Mouse (Mus musculus) regulatory T cell (primary cell): ENCODE results near the gene Hoxa13.

ENCODE experiments used
- in situ Hi-C: fragments of 300-600 bp; cut with MboI, MseI; formaldehyde crosslinking; loops from one replicate; pipeline ENCODE4 v1.15.1; 2025; ENCODE audit warnings: high pct_unique_total_duplicates

The Hoxa13 gene

DNA sequence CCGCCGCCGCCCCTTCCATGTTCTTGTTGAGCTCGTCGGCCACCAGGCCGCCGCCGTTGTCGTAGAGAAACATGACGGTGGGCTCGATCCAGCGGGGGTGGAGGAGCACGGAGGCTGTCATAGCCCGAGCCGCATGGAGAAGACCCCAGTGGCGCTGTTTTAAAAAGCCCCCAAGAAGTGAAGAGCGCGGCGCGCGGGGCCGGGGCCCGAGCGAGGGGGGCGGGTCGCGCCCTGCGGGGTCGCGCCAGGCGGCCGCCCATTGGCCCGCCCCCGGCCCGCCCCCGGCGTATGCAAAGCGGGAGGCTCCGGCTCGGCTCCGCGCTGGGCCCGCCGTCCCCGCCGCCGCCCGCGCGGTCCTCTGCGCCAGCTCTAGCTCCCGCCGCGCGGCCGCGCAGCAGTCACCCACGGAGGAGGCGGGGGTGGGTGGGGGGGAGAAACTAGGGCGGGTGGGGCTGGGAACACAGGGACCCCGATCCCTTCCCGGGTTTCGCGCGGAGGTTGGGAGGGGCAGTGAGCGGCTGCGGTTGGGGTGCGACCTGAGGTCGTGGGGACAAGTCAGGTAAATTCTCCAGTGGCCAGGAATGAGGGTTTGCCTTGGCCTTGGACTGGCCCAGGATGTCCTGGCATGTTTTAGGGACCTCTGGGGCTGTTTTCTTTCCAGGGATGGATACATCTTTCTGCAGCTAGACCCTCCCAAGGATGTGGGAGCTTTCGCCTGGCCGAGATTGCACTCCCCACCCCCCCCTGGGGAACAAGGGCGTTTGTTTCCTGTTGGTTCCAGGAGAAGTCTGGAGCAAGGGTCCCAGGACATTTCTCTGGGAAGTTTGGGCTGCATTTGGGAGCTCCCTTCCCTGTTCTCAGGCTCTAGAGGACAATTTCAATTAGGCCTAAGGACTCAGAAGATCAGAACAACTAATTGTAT lies at the start of gene Hoxa13:
TSS of gene Hoxa13 (minus strand) at position 227 of the 922 bp plus-strand sequence.
- in situ Hi-C loops = no loop called here

DNA sequence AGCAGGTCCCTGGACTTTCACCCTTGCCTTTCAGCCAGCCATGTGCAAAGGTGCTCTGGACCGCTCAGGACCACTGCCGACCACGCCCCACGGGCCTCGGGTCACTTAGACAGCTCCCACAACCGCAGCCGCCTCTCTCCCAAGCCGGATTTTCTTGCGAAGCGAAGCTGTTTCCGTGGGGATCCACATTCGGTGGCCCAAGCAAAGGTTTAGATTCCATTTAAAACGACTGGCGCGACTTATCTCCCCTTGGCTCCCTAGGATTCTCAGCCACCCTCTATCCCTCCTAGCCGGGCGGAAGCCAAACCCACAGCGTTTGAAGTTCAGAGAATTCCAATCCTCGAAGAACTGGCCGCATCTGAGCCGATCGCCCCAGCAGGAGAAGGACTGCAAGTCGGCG lies 49.7 kb upstream of the Hoxa13 start:
- in situ Hi-C loops = no loop called here

DNA sequence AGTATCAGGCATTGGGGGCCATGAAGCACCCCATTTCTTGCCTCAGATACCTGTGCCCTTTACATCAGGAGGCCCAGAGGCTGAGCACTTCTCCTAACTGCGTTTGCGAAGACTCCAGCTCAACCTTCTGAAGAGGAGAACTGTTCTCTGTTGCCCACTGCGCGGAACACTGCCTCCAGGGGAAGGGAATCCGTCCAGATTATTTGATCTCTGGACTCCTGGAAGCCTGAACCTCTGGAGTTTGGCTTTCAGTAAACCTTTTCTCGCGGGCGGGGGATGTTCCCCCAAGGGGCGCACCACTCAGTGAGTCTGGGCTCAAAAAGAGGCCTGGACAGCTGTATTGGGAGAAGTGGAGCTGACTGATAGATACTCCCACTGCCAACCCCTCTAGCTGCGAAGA lies 49.1 kb upstream of the Hoxa13 start:
- in situ Hi-C loops = no loop called here

DNA sequence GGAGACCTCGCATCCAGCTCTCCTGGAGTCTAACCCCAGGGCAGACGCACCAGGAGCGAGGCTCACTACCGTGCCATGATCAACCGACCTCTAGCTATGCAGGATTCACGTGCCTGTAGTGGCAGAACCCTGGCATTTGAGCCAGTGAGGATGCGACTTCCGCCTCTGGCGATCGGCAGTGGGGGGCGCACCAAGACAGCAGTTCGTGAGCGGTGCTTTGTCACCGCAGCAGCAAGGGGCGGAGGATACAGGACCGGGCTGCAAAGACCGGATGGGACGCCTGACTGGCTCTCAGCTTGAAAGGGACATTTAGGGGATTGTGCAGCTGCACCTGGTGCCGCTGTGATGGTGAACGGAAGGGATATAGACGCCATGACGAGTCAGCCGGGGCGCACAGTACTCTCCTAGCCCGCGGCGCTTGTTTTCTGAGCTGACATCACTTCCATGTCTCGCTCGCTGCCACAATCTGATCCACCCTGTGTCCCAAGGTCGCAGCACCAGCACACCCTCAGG lies 45.3 kb upstream of the Hoxa13 start:
- in situ Hi-C loops = no loop called here

DNA sequence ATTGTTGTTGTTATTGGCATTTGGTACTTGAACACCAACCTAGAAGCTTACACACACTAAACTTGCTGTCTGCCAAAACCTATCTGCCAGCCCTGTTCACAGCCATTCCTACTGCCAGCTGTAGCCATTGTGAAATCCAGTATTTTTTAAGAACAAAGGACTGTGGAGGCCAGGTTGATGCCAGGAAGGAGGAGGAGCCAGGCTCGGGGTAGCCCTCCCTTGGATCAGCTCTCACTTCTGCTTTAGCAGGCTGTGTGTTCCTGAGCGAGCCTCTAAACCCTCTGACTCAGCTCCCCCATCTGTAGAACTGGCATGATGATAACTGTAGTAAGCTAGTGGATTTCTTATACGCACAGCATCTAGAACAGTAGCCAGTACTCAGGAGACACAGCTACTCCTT lies 42.7 kb upstream of the Hoxa13 start:
- in situ Hi-C loops = no loop called here

DNA sequence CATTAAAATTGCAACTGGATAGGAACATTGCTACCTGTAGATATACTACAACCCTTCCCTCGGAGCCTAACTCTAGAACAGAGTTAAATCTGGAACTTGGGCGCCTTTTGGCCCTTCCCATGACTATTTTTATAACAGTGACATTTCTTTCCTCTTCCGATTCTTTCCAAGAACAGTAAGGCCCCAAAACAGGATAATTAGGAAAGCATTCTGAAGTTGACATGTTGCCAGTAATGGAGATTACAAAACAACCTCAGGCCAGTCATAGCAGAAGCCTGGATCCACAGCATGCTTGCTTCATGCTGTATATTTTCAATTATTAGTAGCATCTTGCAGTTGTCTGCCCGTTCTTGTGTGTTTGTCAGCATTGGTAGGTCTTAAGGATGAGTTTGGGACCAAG lies 40.1 kb upstream of the Hoxa13 start:
- in situ Hi-C loops = no loop called here

DNA sequence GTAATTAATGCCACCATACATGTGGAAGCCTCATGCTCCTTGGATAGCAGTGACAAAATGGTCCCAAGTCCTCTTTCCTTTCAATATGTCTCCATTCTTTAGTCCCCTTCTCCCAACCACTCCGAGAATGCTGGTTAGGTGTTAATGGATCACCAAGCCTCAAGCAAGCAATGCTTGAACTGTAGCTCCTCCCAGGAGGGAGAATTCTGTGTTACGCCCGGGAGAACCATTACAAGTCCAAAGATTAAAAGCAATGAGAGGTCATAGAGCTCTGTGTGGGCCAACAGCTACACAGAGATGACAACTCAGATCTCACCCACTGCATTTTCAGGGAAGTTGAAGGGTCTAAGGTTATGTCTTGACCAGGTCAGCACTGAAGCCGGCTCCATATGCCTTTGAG lies 37.8 kb upstream of the Hoxa13 start:
- in situ Hi-C loops = no loop called here

DNA sequence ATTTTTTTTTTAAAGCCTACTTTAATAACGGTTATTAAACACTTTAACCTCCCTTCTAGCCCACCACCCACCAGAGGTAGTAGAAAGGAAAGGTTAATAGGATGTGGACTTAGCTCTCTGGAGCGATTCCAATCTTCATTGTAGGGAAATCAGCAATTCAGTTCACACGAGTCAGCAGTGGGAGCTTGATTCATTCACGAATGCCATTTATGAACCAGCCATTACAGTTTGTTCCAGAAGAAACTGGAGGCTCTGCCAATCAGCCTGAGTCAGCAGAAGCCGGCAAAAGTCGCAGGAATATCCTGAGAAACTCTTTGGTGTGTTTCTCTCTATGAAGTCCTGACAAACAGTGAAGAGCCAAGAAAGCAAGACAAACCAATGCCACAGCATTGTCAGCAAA lies 33.9 kb upstream of the Hoxa13 start:
- in situ Hi-C loops = no loop called here

DNA sequence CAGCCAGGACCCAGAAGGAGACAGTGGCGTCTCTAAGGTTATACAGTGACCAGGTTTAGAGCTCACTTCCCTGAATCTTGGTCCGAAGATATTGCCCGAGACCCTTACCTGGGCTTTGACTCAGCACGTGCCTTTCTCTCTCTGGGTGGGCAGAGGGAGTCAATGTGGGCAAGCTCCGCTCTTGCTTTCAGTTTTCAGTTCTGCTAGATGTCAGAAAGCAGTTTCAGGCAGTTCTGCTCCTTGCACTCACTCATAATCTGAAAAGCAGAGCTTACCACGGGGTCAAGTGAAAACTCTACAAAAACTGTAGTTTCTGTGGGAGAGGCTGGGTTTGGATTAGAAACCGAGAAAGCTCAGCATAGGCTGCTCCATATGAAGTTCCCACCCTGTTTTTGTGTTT lies 31.6 kb upstream of the Hoxa13 start:
- in situ Hi-C loops = no loop called here

DNA sequence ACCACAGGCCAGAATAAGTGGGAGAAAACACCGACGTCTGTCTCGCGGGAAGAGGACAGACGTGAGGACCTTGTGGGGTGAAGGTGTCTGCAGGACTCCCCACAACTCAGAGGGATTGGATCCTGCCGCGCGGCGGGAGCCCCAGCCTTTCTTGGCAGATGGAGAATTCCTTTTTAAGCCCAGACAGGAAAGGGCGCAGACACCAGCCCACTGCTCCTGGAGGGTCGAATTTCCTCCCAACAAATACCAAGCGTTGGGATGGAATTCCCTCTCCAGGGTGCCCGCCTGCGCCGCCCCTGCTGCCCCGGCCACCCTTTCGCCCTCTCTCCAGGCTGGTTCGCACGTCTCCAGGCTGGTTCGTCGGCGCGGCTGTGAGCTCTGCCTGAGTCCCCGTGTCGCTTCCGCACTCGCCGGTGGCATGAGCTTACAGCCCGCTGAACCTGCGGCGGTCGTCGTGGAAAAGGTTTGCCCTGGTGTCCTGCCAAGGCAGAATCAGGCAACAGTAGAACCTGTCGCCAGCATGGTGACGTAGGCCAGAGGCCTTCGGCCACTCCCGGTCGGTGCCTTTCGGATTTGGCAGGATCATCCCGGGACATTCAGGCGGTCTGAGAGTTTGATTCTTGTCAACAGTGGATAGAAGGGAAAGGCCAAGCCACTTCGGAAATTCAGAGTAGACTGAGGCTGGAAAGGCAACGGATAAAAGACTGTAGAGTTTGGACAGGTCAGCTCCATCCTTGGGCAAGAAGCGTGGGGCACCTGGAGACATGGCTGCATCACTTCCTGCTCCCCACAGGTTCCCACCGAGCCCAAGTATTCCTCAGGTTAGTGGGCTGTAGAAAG lies 30.6 kb upstream of the Hoxa13 start:
- in situ Hi-C loops = no loop called here

DNA sequence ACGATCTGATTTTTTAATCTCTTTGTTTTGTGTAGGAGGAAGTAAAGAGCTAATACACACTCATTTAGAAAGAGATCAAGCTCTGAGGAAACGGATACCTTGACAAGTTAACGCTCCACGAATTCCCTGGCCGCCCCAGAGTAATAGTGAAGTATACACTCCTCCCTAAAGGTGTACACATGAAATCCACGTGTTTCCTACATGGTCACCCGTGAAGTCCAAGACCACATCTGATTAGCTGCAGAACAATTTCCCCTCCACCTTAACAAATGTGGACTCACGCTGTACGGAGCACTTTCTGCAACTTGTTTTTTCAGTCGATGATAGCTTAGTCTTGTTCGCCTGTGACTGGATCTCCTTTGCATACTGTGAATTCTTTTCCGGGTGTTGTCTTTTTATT lies 29.5 kb upstream of the Hoxa13 start:
- in situ Hi-C loops = no loop called here

DNA sequence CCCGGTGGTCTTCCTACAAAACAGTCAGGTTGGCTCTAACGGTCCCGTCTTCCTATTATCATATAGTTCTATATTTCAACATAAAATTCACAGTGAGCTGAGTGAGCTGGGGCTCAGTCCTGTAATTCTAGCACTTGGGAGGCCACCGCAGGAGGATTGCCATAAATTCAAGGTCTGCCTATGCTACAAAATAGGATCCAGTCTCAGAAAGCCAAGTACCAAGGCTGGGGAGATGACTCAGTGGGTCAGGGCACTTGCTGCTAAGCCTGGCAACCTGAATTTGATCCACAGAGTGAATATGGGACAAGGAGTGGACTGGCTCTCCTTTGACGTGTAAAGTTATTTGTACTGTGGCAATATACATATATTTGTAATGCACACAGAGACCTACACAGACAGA lies 23.2 kb upstream of the Hoxa13 start:
- in situ Hi-C loops = loop anchor here (10.0 kb wide), 1 partner anchor 541 kb away; no protein-coding TSS in a partner anchor

DNA sequence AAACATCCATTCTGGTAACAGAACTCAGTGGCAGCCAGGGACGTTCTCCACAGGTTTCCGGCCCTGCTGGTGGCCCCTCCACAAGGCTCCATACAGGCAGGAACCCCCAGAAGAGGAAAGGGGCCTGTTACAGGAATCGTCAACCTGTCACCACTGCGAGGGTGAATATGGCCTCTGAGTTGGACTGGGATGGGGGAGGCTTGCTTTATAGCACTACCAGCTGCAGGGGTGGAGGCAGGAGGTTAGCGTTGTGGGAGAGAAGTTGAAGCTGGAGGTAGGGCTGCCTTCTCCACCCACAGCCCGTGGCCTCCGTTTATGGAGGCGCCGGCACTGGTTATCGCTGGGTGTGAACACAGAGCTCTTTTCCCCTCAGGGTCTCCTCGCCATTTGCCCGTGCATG lies 20.4 kb upstream of the Hoxa13 start:
- in situ Hi-C loops = loop anchor here (10.0 kb wide), 1 partner anchor 544 kb away; no protein-coding TSS in a partner anchor

DNA sequence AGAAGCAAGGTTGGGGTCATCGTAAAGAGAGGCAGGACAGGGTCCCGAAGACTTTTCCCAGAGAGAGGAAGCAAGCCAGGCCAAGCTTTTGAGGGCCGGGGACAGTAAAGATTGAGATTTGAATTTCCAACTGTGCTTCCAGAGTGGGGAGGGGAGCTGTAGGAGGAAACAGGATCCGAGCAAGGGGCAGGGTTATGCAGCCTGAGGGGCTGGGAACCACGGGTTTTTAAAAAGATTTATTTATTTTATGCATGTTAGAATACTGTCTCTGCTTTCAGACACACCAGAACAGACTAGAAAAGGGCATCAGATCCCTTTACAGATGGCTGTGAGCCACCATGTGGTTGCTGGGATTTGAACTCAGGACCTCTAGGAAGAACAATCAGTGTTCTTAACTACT lies 16.2 kb upstream of the Hoxa13 start:
- in situ Hi-C loops = loop anchor here (10.0 kb wide), 1 partner anchor 298 kb away; no protein-coding TSS in a partner anchor

DNA sequence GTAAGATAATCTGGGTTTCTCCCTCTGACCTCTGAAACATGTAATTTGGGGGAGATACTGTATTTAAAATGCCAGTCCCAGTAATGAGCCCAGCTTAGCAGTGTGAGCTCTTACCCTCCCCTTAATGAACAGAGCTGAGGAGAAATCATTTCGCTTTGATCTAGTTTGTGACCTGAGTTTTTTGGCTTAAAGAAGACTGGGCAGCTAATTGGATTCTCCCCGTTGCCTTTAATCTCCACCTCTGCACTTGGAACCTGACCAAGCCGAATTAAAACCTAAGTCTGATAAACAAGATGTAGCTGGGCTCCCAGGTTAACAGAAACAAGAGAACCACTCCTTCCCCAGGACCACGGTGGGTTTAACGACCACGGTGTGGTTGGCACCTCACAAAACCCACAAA lies 15.7 kb upstream of the Hoxa13 start:
- in situ Hi-C loops = loop anchor here (10.0 kb wide), 1 partner anchor 298 kb away; no protein-coding TSS in a partner anchor

DNA sequence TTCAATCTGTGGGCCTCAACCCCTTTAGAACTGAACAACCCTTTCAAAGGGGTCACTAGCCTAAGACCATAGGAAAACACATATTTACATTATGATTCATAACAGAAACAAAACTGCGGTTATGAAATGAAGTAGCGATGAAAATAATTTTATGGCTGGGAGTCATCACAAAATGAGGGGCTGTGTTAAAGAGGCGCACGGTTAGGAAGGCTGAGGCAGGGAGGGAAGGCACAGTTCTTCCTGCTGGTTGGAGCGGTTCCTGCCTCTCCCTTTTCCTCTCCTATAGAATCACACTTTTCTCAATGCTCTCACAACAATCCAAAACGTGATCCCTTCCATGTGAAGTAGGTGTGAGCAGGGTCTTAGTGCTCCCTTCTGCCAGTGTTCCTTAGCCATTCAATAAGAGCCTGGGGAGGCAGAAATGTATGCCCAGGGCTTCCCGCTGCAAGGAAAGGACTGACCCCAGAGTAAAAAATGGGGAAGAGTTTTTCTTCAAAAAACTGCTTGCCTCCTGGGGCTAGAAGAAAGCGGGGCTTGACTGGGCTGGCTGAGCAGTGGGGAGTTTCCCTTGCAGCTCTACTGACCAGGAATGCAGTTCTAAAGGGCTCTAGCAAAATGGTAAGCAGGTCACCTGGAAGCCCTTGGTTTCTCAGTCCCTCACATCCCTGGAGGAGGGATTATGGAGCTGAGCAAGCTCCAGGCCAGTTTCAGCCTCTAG lies 15.0 kb upstream of the Hoxa13 start:
- in situ Hi-C loops = loop anchor here (10.0 kb wide), 1 partner anchor 299 kb away; no protein-coding TSS in a partner anchor

DNA sequence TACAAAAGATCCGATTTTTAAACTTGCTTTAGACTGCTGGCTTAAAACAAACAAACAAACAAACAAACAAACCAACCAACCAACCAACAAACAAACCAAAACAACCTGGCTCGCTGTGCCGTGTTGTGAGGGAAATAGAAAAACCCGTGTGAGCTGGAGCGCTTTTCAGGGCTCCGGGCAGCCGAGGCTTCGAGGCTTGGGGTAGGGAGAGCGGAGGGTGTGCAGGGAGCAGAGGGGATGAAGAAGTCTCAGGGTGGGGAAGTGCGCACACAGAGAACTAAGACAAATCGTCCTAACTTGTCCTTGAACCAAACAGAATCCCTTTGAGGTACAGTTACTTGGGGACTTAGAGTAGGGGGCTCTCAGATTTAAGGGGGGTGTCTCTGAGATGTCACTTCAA lies 13.9 kb upstream of the Hoxa13 start:
- in situ Hi-C loops = loop anchor here (10.0 kb wide), 1 partner anchor 300 kb away; no protein-coding TSS in a partner anchor

DNA sequence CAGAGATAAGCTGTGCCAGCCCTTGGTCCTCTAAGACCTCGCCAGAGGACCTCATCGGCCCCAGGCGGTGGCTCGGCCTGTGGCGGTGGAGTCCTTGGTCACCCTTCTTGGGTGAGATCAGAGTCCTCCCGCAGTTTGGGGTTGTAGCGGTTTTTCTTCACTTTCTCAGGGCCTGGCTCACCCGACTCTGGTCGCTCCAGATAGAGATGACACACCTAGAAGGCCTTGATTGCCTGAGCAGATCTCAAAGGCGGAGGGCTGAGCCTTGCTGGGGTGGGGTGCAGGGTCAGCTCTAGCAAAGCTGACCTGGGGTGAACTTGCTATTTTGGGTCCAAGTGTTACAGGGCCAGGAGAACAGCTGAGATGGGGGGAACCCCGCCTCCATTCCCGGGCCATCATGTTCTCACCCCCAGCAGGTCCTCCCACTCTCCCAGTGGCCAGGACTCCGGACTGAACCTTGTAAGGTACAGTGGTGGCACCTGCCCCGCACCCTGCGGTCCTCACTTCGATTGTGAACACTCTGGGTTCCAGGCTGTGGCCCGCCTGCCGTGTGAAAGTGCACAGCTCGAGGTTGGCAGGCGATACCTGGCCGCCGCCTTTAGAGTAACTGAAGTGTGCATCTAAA lies 13.1 kb upstream of the Hoxa13 start:
- in situ Hi-C loops = loop anchor here (10.0 kb wide), 1 partner anchor 301 kb away; no protein-coding TSS in a partner anchor

DNA sequence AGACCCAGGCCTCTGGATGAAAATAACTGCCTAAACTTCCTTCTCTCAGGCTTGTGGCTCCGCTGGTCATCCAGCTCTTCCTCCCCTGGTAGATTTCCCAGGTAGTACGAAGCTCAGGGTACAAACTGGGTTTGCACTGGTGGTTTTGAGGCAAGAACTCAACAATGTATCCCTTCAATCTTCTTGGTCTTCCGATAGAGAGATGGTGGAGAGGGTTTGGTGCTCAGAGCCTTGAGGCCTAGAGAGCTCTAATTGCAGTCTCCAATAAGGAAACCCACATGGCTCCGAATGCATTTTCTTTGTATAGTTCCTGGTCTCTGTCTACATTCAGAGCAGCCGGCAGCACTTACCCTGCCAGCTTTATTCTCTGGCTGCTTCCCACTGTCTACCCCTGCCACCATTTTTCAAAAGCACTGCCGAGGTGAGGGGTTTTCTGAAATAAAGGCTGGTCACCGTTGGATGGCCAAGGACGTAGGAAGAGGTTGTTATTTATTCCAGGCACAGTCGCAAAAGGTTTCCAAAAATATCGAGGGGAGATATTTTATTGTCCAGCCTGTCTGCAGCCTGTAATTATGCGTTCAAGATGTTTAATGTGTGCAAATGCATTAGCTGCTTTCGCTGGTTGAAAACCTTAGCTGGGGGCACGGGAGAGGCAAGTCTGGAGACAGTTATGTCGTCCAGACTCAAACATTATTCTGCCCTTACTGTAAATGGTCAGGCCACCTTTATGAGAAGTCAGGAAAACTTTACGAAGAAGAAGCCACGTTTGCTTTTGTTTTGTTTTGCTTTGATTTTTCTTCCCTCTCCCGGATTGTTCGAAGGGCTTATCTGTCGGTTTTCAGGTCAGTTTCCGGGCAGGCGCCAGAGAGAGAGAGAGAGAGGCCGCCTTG lies 12.3 kb upstream of the Hoxa13 start:
- in situ Hi-C loops = loop anchor here (10.0 kb wide), 1 partner anchor 302 kb away; no protein-coding TSS in a partner anchor
